Mouse (Mus musculus): ENCODE results near the gene Tspan32.

Gene Tspan32

DNA sequence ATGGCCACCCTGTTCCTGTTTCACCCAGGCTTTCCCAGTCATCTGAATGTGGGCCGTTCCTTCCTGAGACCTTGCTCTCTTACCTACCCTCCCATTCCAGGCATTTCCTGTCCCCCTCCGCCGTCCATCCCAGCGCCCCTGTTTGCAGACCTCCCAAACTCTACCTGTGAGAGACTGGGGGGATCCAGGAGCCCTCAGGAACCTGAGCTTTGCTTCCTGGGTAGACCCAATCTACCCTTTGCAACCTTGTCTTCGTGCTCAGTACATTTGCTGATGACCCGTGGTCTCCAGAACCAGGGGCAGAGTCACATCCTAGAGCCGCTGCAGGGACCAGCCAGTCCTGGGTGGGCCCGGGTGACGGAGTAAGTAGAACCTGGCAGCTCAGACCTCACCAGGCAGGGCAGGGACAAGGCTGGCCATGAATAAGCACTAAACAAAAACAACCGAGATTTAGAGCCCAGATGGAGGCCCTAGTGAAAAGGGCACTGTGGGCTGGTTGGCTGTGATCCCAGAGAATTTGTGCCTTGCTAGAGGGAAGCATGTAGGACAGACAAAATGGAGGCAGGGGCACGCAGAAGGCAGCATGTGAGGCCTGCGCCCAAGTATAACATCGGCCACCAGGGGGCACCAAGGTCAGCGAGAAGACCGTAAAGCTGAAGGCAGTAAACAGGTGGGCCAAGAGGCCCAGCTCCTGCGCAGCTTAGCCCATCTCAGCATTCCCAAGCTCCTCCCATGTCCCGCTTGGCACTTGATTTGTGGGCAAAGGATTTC, 2.9 kb downstream of the Tspan32 start:
- peak; percentile 94 for ATAC-seq (ENCODE audit: low TSS enrichment)

DNA sequence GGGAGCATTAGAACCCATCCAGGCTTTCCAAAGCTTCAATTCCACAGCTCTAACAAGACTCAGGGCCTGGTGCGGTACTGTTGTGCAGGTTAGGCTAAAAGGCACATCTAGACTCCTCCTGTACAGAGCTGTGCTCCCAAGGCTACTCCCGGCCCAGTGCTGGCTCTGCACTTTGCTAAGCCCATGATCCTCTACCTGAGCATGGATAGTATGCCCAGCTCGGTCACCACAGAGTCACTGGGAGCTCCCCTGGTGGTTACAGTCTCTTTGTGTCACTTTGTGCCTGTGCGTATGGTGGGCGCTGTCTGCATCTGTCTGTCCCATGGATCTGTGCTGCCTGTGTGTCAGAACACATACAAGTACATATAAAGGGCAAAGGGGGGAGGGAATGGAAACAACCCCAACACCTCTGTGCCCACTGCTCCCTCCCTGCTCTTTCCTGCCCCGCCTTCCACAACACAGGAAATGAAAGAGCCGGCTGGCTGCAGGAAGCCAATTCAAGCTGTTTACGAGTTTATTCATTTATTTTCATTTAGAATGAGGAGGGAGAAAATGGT, 3.6 kb downstream of the Tspan32 start:
- no peak for ATAC-seq (ENCODE audit: low TSS enrichment)

DNA sequence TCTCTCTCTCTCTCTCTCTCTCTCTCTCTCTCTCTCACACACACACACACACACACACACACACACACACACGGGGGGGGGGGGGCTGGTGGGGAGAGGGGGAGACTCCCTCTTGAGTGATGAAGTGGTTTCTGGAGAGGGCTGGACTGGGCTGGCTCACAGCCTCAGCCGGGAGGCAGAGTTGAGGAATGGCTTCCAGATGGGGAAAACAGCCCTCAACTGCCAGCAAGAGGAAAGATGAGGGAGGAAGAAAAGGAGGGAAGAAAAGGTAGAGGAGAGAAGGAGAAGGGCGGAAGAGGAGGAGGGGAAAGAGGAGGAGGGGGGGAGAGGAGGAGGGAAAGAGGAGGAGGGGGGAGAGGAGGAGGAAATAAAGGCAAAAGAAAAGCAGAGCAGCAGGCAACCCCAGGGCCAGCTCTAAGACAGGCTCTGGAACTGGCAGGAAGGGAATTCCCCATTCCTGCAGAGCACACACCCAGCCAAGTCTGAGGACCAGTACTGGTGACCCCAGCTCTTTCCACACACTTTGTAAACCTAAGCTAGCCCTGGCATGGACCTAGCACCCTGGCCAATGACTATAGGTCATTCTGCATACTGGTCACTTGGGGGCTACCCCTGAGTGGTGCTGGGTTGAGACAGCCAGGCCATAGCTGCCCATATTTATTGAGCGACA, 4.3 kb downstream of the Tspan32 start:
- ATAC-seq (ENCODE audit: low TSS enrichment): no peak

DNA sequence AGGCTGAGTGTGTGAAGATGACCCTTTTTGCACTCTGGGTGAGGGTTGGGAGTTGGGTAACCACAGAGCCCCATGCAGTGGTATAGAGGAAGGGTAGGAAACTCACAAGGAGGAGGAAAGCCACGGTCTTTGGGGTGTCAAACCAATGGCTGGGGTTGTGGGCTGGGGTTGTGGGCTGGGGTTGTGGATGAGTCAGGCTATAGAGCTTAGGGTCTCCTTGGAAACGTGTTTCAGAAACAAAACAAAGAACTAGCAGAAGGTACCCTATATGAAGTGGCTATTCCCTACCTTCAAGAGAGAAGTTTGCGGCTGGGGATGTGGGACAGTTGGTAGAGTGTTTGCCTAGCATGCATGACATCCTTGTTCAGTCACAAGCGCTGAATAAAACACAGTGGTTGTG, 5.2 kb downstream of the Tspan32 start:
- ATAC-seq (ENCODE audit: low TSS enrichment): no peak

DNA sequence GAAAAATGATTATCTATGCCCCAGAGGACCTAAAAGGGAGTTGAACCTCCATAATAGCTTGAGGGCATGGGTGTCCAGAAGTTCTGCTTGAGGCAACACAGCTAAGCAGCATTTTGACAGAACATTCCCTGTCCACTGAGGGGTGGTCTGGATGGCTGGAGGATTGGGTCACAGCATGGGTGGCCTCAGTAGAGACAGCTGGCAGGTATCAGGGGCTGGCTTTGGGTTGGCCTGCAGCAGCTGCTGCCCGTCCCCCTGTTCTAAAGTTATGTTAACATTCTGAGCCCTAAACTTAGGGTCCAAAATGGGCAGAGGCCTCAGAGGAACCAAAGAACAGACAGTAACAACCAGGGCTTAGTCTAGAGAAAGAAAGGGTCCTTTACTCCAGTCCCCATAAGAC, 6.4 kb downstream of the Tspan32 start:
- ATAC-seq (ENCODE audit: low TSS enrichment): no peak

DNA sequence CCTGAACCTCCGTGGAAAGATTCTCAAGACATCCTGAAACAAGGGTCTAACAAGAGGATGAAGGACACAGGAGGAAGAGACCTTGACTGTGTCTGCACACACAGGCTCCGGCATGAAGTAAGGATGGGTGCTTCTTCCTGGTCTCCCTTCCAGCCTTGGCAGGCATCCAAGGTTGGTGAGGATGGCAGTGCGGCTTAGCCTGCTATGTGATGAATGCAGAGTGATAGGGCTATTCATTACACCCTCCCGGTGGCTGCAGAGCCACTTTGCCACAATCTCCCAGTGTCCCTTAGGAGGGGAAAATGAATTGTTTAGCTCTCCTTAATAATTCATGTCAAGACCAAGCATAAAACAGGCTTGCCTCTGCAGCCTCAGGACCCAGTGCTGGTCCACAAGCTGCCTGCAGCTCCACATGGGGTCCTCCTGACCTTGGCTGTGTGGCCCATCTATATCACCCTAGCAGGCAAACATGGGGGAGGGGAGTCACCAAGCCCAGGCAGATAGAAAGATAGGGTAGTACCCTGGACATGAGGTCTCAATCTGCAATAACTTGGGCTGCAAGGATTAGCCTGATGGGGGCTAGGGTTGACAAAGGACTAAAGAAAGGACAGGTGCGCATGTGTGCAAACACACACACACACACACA, 7.5 kb downstream of the Tspan32 start:
- no peak for ATAC-seq (ENCODE audit: low TSS enrichment)

DNA sequence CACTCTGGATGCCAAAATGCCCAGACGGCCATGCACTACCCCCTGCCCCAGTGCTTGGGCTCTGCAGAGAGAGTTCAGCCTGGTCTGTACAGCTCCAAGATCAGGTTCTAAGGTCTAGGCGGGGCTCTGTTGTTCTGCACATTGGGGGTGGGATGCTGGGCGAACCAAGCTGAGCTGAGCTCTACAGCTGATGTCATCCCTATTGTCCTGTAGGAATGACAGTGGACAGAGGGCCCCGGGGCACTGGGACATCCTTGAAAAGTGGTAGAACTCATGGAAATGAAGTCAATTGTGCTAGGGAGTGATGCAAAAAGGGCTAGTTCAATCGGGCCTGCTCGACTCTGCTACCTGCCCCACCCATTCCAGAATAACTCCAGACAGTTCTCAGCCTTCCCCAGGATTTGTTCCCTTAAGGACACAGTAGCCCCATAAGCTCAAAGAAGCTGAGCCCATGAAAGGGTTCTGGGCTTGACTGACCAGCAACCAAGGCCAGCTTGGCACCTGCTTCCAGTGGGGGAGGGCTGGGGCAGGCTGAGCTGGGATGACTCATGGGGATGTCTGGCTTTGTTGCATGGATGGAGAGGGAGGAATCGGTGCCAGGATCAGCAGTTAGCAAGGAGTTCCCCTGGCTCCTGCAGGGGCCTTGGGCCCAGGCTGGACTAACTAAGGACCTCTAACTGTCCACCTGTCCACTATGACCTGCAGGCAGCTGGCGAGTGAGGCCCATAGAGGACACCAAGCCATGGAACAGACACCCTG, 8.8 kb downstream of the Tspan32 start:
- peak; percentile 58 for ATAC-seq (ENCODE audit: low TSS enrichment)

DNA sequence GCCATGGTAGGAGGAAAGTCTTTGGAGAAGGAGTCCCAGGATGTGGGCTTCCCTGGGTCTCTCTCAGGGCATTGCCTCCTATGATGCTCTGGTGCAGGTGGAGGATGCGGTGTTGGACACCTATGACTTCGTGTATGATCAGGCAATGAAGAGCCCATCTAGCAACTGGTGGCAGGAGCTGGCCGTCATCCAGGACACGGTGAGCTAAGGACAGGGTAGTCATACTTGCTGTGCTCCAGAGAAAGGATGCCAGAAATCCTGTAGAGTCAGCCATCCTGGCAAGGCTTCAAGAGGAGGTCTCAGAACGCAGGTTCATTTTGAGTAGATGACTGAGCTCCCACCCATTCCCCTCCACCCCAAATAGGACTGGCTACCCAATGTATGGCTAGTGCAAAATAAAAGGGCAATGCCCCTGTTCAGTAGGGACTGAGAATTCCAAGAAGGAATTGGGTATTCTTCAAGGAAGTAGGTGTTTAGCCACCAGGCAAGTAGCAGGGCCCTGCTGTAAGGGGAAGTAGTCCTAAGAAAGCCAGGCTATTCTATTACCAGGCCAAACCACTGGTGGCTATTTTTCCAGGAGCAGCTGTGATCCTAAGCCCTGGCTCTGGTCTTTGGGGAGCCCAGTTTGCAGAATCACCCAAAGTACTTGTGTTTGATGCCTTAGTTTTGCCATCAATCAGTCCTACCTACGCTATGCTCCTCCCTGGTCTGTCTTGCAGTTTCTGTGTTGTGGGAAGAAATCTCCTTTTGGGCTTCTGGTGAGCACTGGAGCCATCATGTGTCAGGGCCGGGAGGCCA, 10.2 kb downstream of the Tspan32 start:
- no peak for ATAC-seq (ENCODE audit: low TSS enrichment)

DNA sequence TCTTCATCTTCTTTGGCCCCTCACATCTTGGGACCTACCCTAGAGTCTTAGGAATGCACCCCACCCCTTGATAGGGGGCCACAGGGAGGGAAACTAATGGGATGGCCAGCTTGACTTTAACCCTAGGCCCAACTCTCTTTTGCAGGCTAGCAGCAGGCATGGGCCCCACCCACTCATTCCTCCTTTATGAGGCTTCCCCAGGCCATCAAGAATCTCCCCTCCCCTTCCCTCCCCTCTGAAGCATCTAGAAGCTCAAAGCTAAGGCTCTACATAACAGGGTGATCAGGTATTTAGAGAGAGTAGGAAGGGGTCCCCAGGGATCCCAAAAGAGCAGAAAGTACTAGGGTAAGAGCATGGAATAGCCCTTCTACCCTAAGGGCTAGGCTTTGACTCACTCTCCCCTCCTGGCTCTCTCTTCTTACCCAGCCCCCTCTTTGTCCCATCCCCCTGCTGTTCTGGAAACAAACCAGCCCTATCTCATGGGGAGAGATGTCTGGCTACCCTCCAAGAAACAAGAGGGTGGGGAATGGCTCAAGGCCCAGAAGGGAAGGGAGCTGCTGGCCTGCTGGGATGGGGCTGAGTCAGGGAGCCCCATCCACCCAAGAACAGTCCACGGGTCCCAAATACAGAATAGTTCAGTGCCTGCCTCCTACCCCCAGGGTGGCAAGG, 11.0 kb downstream of the Tspan32 start:
- peak; percentile 56 for ATAC-seq (ENCODE audit: low TSS enrichment)

DNA sequence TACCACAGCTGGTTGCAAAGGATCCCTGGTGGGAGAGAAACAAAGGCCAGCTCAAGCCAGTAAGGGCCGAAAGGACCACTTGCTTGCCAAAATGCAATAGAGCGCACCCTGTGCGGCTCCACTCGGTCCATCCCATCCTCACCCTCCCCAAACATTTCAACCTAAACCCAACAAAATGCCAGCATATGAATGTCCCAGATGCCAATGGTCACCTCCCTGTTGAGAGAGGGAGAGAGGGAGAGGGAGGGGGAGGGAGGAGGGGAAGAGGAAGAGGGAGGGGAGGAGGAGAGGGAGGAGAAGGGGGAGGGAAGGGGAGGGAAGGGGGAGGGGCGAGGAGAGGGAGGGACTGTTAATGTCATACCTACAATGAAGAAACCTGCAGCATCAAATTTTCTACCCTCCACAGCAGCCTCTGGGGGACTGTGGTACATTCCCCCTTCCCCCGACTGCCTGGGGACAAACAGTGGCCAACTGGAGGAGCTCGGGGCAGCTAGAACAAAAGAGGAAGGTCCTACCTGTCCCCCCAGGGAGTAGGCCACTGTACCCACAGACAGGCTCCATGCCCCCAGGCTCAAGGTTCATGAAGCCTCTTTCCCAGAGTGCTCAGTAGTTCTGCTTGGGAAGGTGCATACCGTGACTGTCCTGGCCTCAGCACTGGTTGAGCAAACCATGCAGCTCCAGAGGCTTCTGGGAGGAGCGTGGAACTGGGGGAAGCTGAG, 11.7 kb downstream of the Tspan32 start:
- no peak for ATAC-seq (ENCODE audit: low TSS enrichment)

DNA sequence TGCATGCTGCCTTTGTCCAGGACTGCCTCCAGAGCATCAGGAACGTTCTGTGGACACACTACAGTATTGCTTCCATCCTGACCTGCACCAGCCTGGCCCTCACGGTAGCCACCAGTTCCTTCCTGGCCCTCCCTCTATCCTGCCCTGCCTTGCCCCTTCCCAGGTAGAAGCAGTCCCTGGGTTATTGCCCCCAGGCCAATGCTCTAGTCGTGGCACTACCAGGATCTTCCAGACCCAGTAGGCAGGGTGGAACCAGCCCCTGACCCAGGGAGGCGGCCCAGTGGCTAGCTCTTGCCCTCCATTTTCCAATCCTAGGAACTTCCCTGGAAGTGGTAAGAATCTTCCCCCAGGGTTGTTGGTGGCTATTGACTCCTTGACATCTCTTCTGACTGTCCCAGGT, 12.3 kb downstream of the Tspan32 start:
- no peak for ATAC-seq (ENCODE audit: low TSS enrichment)

DNA sequence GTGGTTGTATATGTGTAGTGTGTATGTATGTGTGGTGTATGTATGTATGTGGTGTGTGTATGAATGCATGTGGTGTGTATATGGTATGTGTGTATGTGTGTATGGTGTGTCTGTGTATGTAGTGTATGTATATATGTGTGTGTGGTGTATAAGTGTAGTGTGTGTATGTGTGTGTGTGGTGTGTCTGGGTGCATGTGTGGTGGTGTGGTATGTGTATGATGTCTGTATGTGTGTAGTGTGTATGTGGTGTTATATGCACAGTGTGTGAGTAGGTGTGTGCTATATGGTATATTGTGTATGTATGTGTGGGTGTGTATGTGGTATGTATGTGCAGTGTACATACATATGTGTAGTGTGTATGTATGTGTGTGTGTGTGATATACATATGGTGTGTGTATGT, 15.2 kb downstream of the Tspan32 start:
- no peak for ATAC-seq (ENCODE audit: low TSS enrichment)

DNA sequence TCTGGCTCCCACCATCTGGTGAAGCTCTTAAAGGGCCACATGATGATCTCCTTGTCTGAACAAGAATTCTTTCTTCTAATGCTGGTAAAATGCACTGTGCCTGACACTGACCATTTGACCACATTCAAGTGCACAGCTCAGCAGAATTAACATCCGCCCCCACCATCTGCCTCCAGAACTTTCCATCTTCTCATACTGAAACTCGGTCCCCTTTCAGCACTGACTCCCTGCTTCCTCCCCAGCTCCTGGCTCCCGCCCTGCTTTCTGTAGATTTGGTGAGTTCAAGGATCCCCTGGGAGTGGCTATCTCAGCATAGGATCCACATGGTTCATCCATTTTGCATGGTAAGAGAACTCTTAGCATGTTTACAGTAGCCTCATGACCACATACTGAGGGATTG, 15.9 kb downstream of the Tspan32 start:
- ATAC-seq (ENCODE audit: low TSS enrichment): no peak

DNA sequence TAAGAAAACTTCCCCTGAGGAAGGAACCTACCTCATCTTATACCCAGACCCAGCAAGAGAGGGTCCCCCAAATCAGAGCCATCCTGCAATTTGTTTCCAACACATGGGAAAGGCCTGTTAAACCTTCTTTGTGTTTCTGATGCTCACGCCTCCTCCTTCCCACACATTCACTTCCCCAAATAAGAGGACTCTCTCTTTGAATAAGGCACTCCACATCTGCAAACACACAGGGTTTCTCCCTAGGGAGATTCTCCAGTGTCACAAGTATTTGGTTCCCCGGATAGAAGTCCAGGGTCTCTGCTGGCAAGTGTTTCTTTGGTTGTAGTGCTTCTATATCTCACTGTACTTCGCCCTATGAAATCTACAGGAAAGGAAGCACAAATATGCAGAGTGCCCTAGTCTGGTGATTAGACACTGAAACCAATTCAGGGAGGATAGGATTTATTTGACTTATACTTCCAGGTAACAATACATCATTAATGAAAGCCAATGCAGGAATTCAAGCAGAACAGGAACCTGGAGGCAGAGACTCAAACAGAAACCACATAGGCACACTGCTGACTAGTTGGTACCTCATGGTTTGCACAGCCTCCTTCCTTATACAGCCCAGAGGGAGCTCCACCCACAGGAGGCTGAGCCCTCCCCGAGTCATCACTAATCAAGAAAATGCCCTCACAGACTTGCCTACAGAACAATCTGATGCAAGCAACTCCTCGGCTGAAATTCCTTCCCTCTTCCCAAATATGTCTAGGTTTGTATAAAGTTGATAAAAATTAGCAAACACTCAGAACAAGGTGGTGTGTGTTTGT, 16.7 kb downstream of the Tspan32 start:
- ATAC-seq (ENCODE audit: low TSS enrichment): no peak

DNA sequence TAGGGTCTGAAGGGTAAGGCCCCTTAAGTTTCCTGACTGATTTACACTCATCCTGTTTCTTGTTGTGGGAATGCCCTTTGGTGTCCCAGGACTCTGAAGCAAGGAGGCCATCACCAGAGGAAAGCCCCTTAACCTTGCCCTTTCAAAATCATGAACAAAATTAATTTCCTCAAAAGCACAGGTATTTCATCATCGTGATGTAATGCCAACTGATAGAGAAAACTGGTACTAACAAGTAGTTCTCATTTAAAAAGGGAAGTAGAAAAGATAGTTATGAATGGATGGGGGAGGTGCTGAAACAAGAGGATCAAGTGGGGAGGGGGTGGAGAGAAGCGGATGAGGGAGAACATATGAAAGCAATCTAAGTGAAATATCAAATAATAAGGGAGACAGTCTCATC, 18.7 kb downstream of the Tspan32 start:
- ATAC-seq (ENCODE audit: low TSS enrichment): no peak

DNA sequence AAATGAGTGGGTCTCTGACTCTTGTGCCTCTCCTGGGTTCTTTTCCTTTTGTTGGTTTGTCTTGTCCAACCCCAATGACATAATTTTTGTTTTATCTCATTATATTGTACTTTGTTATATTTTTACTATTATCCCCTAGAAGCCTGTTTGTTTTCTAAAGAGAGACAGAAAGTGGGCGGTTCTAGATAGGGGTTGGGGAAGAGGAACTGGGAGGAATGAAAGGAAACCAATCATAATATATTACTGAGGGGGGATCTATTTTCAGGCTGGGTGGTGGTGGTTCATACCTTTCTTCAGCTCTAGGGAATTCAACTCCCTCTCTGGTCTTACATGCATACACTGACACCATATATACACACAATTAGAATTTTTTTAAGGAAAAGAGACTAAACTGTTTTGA, 19.4 kb downstream of the Tspan32 start:
- ATAC-seq (ENCODE audit: low TSS enrichment): no peak

DNA sequence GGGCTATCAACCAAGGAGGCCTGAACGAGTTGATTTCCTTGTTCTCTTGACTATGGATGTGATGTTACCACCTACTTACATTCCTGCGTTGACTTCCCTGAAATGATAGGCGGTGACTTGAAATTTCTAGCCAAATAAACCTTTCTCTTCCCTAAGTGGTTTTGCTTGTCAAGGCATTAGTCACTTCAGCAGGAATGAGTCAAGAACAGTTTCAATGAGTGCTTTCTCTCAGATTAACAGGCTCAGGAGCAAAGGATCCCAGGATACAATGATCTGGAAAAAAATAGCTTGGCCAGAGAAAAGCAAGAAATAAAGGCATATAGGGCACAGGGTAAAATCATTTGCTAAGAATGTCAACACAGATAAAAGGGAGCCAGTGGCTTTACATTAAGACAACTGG, 20.6 kb downstream of the Tspan32 start:
- no peak for ATAC-seq (ENCODE audit: low TSS enrichment)

DNA sequence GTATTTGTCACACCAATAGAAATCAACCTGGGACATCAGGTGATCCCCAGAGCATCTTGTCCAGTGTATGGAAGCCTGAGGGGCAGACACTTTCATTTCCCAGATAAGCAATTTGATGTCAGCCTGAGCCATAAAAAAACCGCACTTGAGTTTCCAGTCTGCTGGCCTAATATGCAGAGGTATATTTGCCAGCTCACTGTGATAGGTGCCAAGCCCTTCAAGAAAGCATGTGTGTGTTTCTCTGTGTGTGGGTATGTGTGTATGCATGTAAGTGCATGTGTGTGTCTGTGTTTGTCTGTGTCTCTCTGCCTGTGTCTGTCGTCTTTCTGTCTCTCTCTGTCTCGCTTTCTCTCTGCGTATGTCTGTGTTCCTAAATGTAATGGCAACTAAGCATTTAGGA, 22.4 kb downstream of the Tspan32 start:
- ATAC-seq (ENCODE audit: low TSS enrichment): no peak

DNA sequence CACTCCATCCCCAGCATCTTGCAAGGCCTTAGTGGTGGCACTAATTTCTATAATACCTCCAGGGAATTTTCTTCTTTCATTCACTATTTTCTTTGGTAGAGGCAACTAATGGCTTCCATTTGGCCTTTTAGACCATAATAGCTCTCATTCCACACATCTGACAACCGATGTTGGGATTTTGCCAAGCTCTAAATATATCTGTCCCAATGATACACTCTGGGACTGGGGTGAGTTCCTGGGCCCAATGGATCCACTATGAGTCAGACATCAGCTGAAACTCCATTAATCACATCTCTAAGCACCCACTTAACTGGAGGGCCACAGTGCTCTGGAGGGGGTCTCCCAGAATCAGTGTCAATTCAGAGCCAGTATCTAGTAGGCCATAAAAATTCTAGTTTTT, 27.0 kb downstream of the Tspan32 start:
- ATAC-seq (ENCODE audit: low TSS enrichment): no peak
